Mouse (Mus musculus): ENCODE data around the gene Tap2. TPM values are rescaled to one million over a fixed set of nuclear protein-coding genes. Genes with fewer than 3 reads are reported as not detected.
"Not testable (repeated sequence)": the region's sequence is repeated elsewhere in the genome, so short reads cannot be mapped to it uniquely, and the experiment has no call there.

Tap2 gene
- total and polyA plus RNA-seq, 3 experiments, result 54.8 to 121 (median 110) TPM

DNA sequence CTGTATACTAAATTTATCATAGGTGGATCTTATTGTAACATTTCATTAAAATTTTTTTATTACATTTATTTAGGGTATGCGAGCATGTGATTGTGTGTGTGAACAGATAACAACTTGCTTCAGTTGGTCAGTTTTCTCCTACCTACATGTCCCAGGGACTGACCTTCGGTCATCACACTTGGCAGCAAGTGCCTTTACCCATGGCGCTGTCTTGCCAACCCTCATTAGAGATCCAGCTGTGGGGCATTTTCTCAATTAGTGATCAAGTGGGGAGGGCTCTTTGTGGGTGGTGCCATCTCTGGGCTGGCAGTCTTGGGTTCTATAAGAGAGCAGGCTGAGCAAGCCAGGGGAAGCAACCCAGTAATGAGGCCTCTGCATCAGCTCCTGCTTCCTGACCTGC lies 21.5 kb downstream of the Tap2 start:
- Histone ChIP-seq H3K9me3 (replicated peaks; ENCODE audit: low read length) (no peaks in the 10 kb centered on the region), H3K4me1 (ENCODE audit: control insufficient read depth in 1 of 2, insufficient read depth in 2 of 2) (no peaks in the 10 kb centered on the region), H3K27ac (ENCODE audit: insufficient read depth, low read depth) (no peak overlapping the region), H3K79me2 (replicated peaks; ENCODE audit: control insufficient read depth, extremely low read depth, insufficient read depth, poor library complexity, severe bottlenecking) (no peaks in the 10 kb centered on the region), H3K36me3 (replicated peaks in 1 of 2; ENCODE audit: control insufficient read depth in 1 of 2, insufficient read depth in 1 of 2, low read length in 1 of 2) (no peaks in the 10 kb centered on the region), H3K4me3 (replicated peaks in 1 of 3; ENCODE audit: low read depth in 2 of 3, low read length in 2 of 3, poor library complexity in 1 of 3) (no peak overlapping the region), H3K27me3 (replicated peaks) (no peaks in the 10 kb centered on the region), H3K9ac (ENCODE audit: insufficient read depth, low read depth) (no peak overlapping the region), H3K4me2 (ENCODE audit: insufficient read depth, low read depth, poor library complexity, severe bottlenecking) (no peak overlapping the region)
- TF ChIP-seq NRF1 (IDR thresholded peaks at IDR 0.05; ENCODE audit: low read depth, low read length) (no peak), TCF12 (IDR thresholded peaks at IDR 0.05; ENCODE audit: low read depth, low read length) (no peak), SIN3A (IDR thresholded peaks at IDR 0.05; ENCODE audit: low read length) (no peak), USF2 (conservative IDR thresholded peaks at IDR 0.05; ENCODE audit: low read depth, low read length) (no peak), EP300 (IDR thresholded peaks at IDR 0.05; ENCODE audit: low read length) (no peak), JUN (IDR thresholded peaks at IDR 0.05; ENCODE audit: insufficient read depth, low read depth, low read length) (no peak), PAX5 (IDR thresholded peaks at IDR 0.05; ENCODE audit: low read length) (no peak), POLR2AphosphoS2 (IDR thresholded peaks at IDR 0.05; ENCODE audit: low read depth, low read length) (no peak), GABPA (IDR thresholded peaks at IDR 0.05; ENCODE audit: insufficient replicate concordance, low read depth, low read length) (no peak), HCFC1 (IDR thresholded peaks at IDR 0.05; ENCODE audit: low read depth, low read length) (no peak)
- dilution Hi-C loops (cut with MboI; ENCODE audit: extremely low pct_ligation_motif_present, extremely low pct_unique_long_range_greater_than_20kb, low sequenced_read_pairs) (no loop called here), in situ Hi-C loops (cut with MboI; ENCODE audit: low pct_ligation_motif_present, low pct_unique_long_range_greater_than_20kb, low sequenced_read_pairs) (no loop called here)
- DNase-seq (ENCODE audit: extremely low read depth), result no peak

DNA sequence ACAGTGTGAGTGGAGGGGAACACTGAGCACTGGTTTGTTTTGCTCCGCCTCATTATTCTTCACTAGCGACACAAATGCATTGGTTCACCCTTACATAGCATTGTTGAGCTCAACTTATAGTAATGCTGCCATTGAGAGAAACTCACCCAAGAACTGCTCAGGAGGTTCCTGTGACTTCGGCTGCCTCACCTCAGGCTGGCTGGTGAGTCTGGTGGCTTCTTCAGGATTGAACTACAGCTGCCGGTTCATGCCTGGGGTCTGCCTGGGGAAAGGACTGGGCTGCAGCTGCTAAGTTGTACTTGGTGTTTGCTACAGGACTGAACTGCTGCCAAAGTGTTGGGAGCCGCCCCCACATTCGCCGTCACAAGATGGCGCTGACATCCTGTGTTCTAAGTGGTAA lies 22.1 kb downstream of the Tap2 start:
- in situ Hi-C loops (cut with MboI; ENCODE audit: low pct_ligation_motif_present, low pct_unique_long_range_greater_than_20kb, low sequenced_read_pairs), result no loop called here
- DNase-seq (ENCODE audit: extremely low read depth), result no peak
- Histone ChIP-seq H3K27ac (ENCODE audit: insufficient read depth, low read depth) (no peak overlapping the region), H3K4me1 (ENCODE audit: control insufficient read depth in 1 of 2, insufficient read depth in 2 of 2) (no peaks in the 10 kb centered on the region), H3K27me3 (replicated peaks) (no peaks in the 10 kb centered on the region), H3K9ac (ENCODE audit: insufficient read depth, low read depth) (no peak overlapping the region), H3K79me2 (replicated peaks; ENCODE audit: control insufficient read depth, extremely low read depth, insufficient read depth, poor library complexity, severe bottlenecking) (no peaks in the 10 kb centered on the region), H3K36me3 (replicated peaks in 1 of 2; ENCODE audit: control insufficient read depth in 1 of 2, insufficient read depth in 1 of 2, low read length in 1 of 2) (no peaks in the 10 kb centered on the region), H3K4me3 (replicated peaks in 1 of 3; ENCODE audit: low read depth in 2 of 3, low read length in 2 of 3, poor library complexity in 1 of 3) (no peak overlapping the region), H3K4me2 (ENCODE audit: insufficient read depth, low read depth, poor library complexity, severe bottlenecking) (no peak overlapping the region), H3K9me3 (replicated peaks; ENCODE audit: low read length) (no peaks in the 10 kb centered on the region)
- dilution Hi-C loops (cut with MboI; ENCODE audit: extremely low pct_ligation_motif_present, extremely low pct_unique_long_range_greater_than_20kb, low sequenced_read_pairs), result no loop called here
- no peak for TF ChIP-seq MYC (IDR thresholded peaks at IDR 0.05; ENCODE audit: low read depth, low read length)
- no peak for TF ChIP-seq E2F4 (IDR thresholded peaks at IDR 0.05; ENCODE audit: insufficient replicate concordance, low read depth, low read length)
- no peak for TF ChIP-seq GABPA (IDR thresholded peaks at IDR 0.05; ENCODE audit: insufficient replicate concordance, low read depth, low read length)
- no peak for TF ChIP-seq ZKSCAN1 (IDR thresholded peaks at IDR 0.05; ENCODE audit: borderline replicate concordance, low read depth, low read length)
- no peak for TF ChIP-seq CHD1 (IDR thresholded peaks at IDR 0.05; ENCODE audit: low read depth, low read length)
- TF ChIP-seq ETS1 (conservative IDR thresholded peaks at IDR 0.05; ENCODE audit: low read depth, low read length), result no peak
- no peak for TF ChIP-seq KAT2A (IDR thresholded peaks at IDR 0.05; ENCODE audit: insufficient replicate concordance, low read length)
- TF ChIP-seq SMC3 (IDR thresholded peaks at IDR 0.05; ENCODE audit: low read depth, low read length), result no peak
- no peak for TF ChIP-seq POLR2AphosphoS2 (IDR thresholded peaks at IDR 0.05; ENCODE audit: low read depth, low read length)
- TF ChIP-seq RCOR1 (conservative IDR thresholded peaks at IDR 0.05; ENCODE audit: low read depth, low read length), result no peak
- no peak for TF ChIP-seq TBP (conservative IDR thresholded peaks at IDR 0.05; ENCODE audit: low read depth, low read length)
- TF ChIP-seq SIN3A (IDR thresholded peaks at IDR 0.05; ENCODE audit: low read length), result no peak
- no peak for TF ChIP-seq MAZ (IDR thresholded peaks at IDR 0.05; ENCODE audit: low read depth, low read length)

GRCm38 (mm10) chr17:34225911-34226310 lies 22.6 kb downstream of the Tap2 start:
- H3K79me2 ChIP-seq (replicated peaks; ENCODE audit: control insufficient read depth, extremely low read depth, insufficient read depth, poor library complexity, severe bottlenecking); H3K27me3 ChIP-seq (replicated peaks); H3K36me3 ChIP-seq (replicated peaks in 1 of 2; ENCODE audit: control insufficient read depth in 1 of 2, insufficient read depth in 1 of 2, low read length in 1 of 2); in situ Hi-C loops (cut with MboI; ENCODE audit: low pct_ligation_motif_present, low pct_unique_long_range_greater_than_20kb, low sequenced_read_pairs); H3K4me1 ChIP-seq (ENCODE audit: control insufficient read depth in 1 of 2, insufficient read depth in 2 of 2); H3K4me3 ChIP-seq (replicated peaks in 1 of 3; ENCODE audit: low read depth in 2 of 3, low read length in 2 of 3, poor library complexity in 1 of 3); DNase-seq (ENCODE audit: extremely low read depth); H3K9ac ChIP-seq (ENCODE audit: insufficient read depth, low read depth); dilution Hi-C loops (cut with MboI; ENCODE audit: extremely low pct_ligation_motif_present, extremely low pct_unique_long_range_greater_than_20kb, low sequenced_read_pairs); H3K27ac ChIP-seq (ENCODE audit: insufficient read depth, low read depth); H3K4me2 ChIP-seq (ENCODE audit: insufficient read depth, low read depth, poor library complexity, severe bottlenecking); H3K9me3 ChIP-seq (replicated peaks; ENCODE audit: low read length): not testable (repeated sequence)

DNA sequence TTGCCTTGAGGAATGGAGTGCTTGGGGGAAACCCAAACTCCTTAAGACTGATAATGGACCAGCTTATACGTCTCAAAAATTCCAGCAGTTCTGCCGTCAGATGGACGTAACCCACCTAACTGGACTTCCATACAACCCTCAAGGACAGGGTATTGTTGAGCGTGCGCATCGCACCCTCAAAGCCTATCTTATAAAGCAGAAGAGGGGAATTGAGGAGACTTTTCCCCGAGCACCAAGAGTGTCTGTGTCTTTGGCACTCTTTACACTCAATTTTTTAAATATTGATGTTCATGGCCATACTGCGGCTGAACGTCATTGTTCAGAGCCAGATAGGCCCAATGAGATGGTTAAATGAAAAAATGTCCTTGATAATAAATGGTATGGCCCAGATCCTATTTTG lies 27.6 kb downstream of the Tap2 start:
- dilution Hi-C loops (cut with MboI; ENCODE audit: extremely low pct_ligation_motif_present, extremely low pct_unique_long_range_greater_than_20kb, low sequenced_read_pairs); H3K9ac ChIP-seq (ENCODE audit: insufficient read depth, low read depth); H3K4me3 ChIP-seq (replicated peaks in 1 of 3; ENCODE audit: low read depth in 2 of 3, low read length in 2 of 3, poor library complexity in 1 of 3); H3K4me2 ChIP-seq (ENCODE audit: insufficient read depth, low read depth, poor library complexity, severe bottlenecking); H3K27ac ChIP-seq (ENCODE audit: insufficient read depth, low read depth); in situ Hi-C loops (cut with MboI; ENCODE audit: low pct_ligation_motif_present, low pct_unique_long_range_greater_than_20kb, low sequenced_read_pairs); H3K9me3 ChIP-seq (replicated peaks; ENCODE audit: low read length); H3K36me3 ChIP-seq (replicated peaks in 1 of 2; ENCODE audit: control insufficient read depth in 1 of 2, insufficient read depth in 1 of 2, low read length in 1 of 2); H3K79me2 ChIP-seq (replicated peaks; ENCODE audit: control insufficient read depth, extremely low read depth, insufficient read depth, poor library complexity, severe bottlenecking); DNase-seq (ENCODE audit: extremely low read depth); H3K27me3 ChIP-seq (replicated peaks): not testable (repeated sequence)
- H3K4me1 ChIP-seq (ENCODE audit: control insufficient read depth in 1 of 2, insufficient read depth in 2 of 2), result peaks cover 0 to 17% of the 10 kb centered on the region in 2 experiments; a peak in 2 of 4 replicates

Data from CH12.LX (cell line).